Mouse (Mus musculus) embryonic fibroblast, embryonic 13.5 days (primary cell): ENCODE results near the gene Lars2.

Experiments used
- CTCF ChIP-seq: IDR thresholded peaks from 2 replicates; pipeline ENCODE4 v1.5.1; 2011; ENCODE audit warnings: mild to moderate bottlenecking, control low read depth, low read length, moderate library complexity, borderline replicate concordance; ENCODE audit not compliant: insufficient read depth
- POLR2A ChIP-seq: IDR thresholded peaks from 2 replicates; pipeline ENCODE4 v1.6.1; 2011; ENCODE audit warnings: low read depth, mild to moderate bottlenecking, control low read depth, low read length, moderate library complexity

- TF ChIP-seq CTCF (no peak), POLR2A (no peak)
Observed at GRCm38 (mm10) chr9:123483598-123483997, 116.9 kb downstream of the Lars2 start.
